Mouse (Mus musculus) layer of hippocampus, postnatal 25 days (tissue): ENCODE results near the gene Exo1. TPM values are rescaled to one million over a fixed set of nuclear protein-coding genes. Genes with fewer than 3 reads are reported as not detected.
A peak's percentile ranks its signal among the peaks of the same experiment; 100 is the strongest.

ENCODE experiments used
- DNase-seq, 2 experiments: peaks; one replicate each; pipeline ENCODE4 v3.0.0; 2022; ENCODE audit warnings: mixed read lengths in 2 of 2, low spot score in 1 of 2; ENCODE audit errors: extremely low spot score in 1 of 2
- total RNA-seq, 2 experiments: library from RNA; stranded (reverse); gene quantifications; 2 replicates each; pipeline ENCODE4 v1.2.3; 2021

Gene Exo1
- total RNA-seq = under 1 TPM; 0.62 to 0.87 TPM

DNA sequence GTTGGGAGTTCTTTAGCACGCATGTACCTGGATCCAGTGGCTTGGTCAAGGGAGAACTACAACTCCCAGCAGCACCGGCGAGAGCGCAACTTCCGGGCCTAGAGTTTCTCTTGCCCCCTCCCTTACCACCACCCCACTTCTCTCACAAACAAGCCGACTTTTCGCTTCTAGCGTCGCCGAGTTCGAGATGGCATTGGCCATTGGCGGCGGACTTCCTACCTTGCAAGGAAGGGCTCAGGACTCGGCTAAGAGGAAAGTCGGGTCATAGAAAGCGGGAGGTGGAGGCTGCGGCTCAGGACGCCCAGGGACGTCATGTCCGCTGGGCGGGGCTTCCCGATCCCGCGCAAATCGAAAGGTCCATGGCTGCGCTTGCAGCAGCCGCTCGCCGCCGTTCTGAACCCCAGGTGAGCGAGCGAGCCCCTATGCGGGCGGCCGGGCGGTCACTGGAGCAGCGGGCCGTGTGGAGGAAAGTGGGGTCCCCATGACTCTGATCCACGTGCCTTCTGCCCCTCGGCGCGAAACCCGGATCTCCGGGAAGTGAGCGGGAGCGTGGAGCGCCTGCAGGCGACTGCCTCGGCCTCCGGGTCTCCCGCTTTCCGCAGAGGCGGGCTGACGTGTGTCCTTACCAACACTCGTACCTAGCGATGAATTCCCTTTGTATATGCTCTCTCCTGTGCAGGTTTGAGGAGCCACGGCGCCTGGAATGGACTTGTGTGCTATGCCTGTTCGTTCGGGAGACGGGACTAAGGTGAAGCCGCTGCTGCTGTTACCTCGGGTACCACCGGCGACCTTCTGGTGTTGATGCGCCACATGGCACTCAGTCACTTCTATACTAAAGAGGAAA lies at the start of gene Exo1:
TSS of gene Exo1 (plus strand) at position 129 of the 844 bp plus-strand sequence.
- peak; percentile 75 to 86 for DNase-seq

DNA sequence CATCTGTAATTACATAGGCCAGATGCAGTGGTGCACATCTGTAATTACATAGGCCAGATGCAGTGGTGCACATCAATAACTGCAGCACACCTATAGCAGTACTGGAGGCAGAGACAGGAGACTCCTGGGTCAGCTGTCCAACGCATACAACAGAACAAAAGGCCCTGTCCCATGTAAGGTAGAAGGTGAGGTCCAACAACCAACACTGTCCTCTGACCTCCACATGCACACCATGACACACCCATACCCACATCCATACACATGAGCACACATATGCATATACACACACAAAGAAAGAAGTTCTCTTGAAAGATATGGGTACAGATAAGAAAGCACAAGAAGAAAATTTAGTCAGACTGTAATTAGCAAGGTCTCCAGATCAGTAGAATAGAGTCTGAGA lies 24.9 kb upstream of the Exo1 start:
- DNase-seq = no peak

DNA sequence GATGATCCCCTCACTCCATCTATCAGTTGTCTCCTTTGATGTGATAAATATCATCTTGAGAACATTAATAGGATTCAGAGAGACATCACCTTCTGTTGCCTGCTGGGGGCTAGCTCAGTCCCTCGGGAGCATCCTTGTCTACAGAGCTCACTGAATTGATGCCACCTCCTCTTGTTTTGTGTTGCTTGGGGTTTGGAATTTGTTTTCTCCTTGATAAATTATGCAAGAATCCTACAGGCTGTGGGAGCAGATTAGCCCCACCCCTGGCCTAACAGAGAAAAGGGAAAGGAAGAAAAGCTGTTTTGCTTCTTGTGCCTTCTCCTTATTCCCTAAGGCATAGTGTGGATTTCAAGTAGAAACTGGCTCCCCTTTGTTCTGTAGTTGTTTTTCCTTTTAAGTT lies 13.3 kb upstream of the Exo1 start:
- DNase-seq = no peak

DNA sequence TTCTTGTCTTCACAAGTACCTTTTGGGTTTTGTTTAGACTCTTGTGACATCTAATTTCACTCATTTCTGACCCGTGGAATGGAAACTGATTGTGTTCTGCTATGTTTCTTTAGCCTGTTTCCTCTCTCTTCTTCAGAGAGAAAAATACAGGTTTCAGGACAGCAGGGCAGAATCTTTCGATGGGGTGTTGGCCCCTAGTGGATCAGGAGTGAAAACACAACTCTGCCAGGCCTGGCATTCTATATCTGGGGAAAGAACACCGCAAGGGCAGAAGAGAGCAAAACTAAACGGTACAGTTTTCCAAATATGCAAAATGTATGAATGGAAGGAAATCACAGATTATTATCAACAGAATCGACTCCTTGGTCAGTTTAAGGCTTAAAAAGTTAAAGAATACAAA lies 12.8 kb upstream of the Exo1 start:
- no peak for DNase-seq

DNA sequence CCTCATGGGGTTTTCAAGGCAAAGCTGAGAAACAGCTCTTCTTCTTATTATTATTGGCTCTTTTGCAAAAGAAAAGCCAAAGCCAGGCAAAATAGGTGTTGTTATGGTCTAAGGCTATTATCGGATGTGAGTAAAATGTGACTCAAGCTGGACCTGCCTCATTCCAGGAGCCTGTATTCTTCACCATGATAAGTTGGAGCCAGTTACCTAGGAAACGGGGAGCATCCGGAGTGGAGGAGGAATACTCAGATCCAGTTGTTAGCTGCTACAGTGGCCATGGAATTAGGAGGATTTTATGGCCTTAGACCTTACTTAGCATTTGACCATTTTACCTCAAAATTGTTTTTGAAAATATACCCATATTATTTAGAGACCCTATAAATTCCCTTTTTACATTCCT lies 9.7 kb upstream of the Exo1 start:
- DNase-seq = no peak

DNA sequence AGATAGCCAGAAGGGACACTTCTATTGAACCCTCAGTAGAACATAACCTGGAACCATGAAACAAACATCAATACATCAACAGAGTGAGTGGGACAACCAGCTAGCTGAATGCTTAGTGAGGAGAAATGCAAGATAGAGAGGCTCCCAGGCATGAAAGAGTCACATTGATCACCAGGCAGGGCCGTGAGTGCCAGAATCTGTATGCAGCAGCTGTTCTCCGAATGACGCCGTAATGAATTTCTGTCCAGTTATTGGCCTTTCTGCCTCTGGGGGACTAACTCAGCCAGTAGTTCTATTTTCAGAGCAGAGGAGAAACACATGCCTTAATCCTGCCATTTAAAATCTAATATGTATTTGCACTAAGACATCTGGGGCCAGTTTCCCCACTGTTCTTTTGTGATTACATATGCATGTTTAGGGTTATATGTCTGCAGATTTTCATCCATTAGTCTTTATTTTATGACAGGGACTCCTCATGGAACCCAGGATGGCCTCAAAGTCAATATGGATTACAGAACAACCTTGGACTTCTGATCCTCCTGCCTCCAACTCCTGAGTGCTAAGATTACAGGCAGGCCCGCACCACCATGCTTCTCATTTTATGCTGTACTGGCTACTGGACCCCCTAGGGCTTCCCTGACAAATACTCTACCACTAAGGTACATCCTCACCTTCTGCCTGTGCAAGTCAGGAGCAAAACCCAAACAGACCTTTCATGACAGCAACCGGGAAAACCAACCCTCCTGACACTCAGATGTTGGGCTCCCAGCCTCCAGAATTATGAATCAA lies 8.2 kb upstream of the Exo1 start:
- DNase-seq = no peak

DNA sequence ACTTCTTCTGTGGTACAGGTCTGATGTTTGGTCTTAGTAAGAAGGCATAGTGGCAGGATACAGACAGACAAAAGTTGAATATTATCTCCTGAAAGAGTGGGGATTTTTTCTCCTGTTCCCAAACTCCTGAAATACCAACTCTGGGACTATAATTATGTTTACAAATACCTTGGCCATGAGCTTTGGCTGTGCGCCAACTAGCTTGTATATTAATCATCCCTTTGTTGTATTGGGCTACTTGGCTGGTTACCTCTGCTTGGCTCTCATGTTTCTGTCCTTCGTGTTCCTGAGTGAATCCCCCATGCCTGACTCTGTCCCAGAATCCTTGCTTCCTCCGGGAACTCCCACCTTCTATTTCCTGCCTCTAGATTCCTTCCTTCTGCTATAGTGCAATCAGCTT lies 3.0 kb downstream of the Exo1 start:
- DNase-seq = no peak

DNA sequence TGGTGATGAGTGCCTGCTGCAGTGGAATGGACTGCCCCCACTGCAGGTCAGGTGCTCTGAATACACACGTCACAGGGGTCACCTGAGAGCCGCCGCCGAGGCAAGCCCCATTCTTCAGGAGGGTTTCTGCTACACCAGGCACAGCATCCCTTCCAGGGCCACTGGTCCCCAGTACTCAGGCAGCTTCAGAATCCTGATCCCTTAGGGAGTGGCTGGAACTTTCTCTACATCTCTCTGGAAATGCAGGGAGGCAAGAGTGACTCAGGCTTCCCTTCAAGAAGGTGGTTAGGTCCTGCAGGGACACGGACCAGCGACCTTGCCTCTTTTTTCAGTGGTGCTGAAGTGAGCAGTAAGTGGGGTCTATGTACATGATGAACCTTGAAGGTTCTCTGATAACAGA lies 12.9 kb downstream of the Exo1 start:
- DNase-seq = no peak

DNA sequence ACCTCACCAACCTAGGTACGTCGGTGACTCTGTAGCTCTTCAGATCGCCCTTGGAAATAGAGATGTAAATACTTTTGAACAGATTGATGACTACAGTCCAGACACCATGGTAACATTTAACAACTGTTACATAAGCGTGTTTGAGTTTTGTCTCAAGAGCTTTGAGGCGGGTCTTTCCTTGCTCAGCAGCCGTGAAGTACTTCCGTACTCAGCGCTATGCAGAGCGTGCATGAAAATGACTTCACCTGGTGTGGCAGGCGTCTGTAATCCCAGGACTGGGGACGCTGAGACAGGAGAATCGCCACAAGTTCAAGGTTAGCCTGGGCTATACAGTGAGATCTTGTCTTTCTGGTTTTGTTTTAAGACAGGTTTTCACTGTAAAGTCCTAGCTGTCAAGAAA lies 13.3 kb downstream of the Exo1 start:
- no peak for DNase-seq

DNA sequence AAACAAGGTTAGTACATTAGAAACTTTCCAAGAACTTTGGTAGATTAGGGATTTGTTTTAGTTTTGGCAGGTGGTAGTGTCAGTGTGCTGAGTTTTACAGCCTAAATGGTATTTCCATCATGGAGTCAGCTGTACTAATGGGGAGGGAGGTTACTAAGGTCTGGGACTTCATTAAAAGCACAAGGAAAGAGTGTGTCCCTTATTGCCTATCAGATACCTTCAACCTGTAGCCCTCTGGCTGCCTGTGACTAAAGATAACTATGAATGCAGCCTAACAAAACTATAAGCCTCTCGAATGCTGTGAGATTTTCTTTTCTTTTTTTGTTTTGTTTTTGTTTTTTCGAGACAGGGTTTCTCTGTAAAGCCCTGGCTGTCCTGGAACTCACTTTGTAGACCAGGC lies 30.8 kb downstream of the Exo1 start:
- DNase-seq = no peak

DNA sequence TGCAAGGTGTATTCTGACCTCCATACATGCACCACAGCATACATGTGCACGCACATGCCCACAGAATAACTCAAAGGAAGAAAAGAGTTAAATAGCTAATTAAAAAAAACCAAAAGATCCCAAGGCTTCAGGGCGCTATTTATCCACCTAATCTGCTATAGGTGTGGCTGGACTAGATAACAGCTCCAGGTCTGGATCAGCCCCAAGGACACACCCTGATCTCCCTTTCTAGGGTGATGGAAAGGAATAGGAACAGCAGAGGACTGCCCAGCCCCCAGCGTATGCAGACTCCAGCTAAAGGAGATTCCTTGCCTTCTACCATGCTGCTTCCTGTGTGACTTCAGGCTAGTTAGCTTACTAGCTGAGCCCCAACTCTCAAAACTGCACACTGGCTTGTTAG lies 31.7 kb downstream of the Exo1 start:
- DNase-seq = no peak

DNA sequence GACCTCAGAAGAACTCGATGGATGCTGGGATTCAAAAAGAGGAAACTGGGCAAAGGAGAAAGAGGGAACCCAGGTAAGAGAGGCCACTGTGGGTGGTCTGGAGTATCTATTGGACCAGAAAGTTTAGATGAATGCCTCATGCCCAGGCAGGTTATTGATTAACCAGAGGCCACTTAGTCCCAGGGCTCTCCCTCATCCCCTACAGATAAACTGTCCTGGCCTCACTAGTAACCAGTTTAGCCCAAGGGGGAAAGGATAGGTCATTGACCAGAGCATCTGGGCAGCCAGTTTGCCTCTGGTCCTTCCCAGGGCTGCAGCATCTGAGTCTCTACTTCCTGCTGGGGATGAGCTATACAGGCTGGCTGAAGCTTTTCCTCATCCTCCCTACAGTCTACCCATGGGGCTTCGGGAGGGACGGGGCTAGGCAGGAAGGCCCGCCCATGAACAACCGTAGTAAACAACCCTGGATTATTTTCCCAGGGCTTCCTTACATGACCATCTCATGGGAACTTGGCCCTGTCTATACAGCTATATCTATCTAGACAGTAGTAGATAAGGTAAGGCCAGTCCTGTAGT lies 33.4 kb downstream of the Exo1 start:
- DNase-seq = no peak

DNA sequence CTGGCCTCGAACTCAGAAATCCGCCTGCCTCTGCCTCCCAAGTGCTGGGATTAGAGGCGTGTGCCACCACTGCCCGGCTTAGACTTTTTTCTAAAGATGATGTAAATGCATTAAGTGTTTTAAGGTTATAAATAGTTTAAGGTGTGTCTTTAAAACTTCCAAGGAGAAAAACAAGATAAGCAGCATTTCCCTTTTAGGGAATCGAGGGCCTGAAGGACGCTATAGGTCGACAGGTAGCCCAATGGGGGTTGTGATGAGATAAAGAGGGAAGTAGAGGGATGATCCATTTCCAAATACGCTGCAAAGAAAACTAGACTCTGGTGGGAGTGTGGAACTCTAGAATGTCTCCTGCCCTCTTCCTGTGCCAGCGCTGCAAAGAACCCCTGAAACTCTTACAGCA lies 39.6 kb downstream of the Exo1 start, which contains the start of gene Gm38100:
TSS of gene Gm38100 (plus strand) at position 301 of the 400 bp plus-strand sequence.
- no peak for DNase-seq

DNA sequence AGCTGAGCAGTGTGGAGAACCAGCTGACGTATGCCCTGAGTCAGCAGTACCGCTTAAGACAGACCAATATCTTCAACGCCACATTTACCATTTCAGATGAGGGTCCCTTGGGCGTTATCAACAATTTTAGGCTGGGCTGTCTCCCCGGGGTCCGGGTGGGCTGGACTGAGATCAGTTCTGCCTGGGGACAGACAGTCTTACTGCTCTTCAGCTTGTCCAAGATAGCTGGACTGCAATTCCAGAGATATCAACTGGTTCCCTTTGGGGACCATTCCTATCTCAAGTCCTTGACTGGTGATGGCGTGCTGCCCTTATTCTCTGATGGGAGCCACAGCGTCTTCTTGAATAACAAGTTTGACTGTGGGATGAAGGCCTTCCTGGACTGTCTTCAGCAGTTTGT lies 40.7 kb downstream of the Exo1 start:
- no peak for DNase-seq

DNA sequence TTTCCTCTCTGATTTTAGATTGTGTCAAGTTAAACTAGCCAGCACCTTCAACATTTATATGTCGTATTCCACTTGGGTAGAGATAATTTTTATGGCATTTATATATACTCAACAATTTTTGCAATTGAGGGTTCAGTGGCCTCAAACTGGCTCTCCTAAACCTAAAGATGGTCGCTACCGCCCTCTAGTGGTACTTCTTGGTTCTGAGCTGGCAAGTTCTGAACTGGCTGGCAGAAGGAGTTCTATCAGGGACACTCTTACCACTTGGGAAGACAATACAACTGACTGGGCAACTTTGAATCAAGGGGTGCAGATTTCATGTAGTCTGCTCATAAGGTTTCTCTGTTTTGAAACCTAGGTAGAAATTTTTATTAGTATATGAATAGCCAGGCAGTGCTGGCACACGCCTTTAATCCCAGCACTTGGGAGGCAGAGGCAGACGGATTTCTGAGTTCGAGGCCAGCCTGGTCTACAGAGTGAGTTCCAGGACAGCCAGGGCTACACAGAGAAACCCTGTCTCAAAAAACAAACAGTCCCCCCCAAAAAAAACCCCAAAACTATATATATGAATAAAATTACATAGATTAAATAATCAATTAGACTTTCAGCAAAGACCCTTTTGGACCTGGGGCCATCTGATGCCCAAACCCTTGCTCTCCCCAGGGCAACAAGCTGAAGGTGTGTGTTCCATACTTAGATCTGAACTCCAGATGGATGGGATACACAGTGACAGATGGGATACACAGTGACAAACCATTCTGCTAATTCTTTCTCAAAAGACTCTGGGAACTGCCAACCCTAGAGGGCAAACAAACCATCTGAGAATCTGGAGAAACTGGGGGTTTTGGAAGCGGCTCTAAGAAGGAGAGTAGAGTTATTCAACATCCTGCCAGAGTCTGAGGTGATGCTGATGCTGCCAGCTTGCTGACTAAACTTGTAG lies 43.7 kb downstream of the Exo1 start:
- peak; percentile 76 to 94 for DNase-seq

DNA sequence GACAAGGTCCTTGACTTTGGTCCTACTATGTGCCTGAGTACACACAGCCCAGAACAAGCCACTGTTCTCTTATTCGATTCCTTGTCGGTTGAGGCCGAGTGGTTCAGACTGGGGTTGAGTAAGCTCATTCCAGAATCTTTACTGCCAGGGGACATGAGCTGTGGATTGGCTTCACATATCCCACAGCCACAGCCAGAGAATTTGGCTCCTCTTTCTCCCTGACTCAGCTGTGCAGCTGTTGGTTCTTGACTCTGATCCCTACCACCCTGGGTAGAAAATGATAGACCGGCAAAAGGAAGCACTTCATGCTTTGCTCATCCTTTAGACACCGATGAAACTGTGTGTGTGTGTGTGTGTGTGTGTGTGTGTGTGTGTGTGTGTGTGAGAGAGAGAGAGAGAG lies 51.0 kb downstream of the Exo1 start:
- DNase-seq = no peak

DNA sequence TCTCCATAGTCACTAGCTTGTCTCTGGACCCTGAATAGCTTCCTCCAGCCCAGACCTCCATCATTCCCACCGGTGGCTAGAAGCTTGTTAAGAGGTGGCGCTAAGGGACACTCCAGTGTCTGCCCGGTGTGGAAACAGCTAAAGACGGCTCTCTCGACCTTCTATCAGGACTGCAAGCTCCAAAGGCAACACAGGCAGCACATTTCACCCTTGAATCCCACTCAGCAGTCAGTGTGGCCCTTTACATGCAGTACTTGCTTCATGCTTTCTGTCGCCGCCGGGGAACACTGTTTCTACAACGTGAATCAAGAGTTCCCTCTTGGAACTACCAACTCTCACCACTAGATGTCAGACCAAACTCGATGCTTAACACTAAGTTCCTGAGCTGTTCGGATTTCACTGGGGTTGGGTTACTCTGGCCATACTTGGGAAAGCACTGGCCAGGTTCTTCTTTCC lies 55.9 kb downstream of the Exo1 start:
- DNase-seq = peak; percentile 31 to 72

DNA sequence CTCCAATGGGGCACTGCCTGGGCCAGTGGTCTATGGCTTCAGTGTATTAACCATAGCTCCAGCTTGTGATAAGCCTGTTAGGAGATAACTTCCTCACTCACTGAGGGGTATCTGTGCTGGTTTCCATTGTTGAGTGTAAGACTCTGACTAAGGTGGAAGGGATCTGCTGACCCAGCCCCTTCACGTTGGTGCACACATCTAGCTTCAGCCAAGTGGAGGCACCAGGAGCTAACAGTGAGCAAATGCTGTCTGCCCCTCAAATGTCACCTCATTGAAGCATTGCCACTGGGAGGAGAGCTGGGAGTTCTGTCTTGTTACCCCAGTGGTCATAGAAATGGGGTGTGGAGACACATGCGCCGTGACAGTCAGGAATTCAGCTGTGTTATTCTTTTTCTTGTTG lies 58.4 kb downstream of the Exo1 start:
- no peak for DNase-seq

DNA sequence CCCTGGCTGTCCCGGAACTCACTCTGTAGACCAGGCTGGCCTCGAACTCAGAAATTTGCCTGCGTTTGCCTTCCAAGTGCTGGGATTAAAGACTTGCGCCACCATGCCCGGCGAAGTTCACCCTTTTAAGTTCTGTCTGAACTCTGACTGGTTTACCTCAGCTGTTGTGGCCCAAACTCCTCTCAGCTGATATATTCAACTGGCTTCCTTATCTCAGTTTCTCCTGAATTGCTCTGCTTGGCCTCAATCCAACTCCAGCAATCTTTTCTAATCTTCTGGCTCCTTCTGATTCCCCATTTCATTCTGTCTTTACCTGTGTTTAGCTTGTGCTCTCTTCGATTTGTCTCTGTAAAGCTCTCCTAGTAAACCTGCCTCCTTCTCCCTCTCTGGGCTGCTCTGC lies 62.8 kb downstream of the Exo1 start:
- no peak for DNase-seq

DNA sequence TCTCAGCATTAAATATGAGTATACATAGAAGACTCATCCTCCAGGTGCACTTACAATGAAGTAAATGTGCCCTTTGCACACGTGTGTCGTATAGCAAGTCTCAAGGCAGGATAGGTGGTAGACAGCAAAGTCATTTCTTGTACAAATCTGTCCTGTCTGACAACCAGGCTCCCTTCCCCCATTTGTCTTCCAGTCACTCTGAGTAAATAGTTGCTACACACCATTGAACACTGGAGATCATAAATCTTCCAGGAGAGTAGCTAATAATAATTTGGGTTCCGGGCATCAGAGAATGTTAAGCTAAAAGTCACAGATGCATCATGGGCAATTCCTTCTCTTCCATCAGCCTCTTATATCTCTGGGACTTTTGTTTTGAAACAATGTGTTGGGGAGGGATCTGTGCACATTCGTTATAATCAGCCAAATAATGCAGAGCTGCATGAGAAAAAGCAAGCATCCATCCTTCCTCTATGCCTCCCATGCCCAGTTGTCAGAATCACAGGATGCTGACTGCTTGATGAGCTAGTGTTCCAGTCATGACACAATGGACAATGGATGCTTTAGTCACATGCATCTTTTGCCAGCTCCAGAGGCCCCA lies 66.4 kb downstream of the Exo1 start:
- DNase-seq = no peak
